Mouse (Mus musculus) bone marrow, adult 2 months (tissue): Measurements from ENCODE around the gene Kcnk1. TPM values are rescaled to one million over a fixed set of nuclear protein-coding genes. Genes with fewer than 3 reads are reported as not detected.

ENCODE experiments used
- H3K27ac ChIP-seq: fragments of 200-500 bp; 2 replicates; pipeline ENCODE4 v1.5.1; 2012; ENCODE audit warnings: low read depth, mild to moderate bottlenecking, control low read depth, inconsistent platforms, low read length; ENCODE audit not compliant: control insufficient read depth, poor library complexity, insufficient read depth
- H3K4me1 ChIP-seq: fragments of 200-500 bp; 2 replicates; pipeline ENCODE4 v1.6.1; 2011; ENCODE audit warnings: low read length; ENCODE audit not compliant: control insufficient read depth, insufficient read depth
- H3K4me3 ChIP-seq: fragments of 200-500 bp; replicated peaks from 2 replicates; pipeline ENCODE3; 2011; ENCODE audit warnings: mild to moderate bottlenecking, low read depth, low read length, control low read depth; ENCODE audit not compliant: control insufficient read depth
- CTCF ChIP-seq: fragments of 200-500 bp; IDR thresholded peaks from 2 replicates; pipeline ENCODE4 v1.5.1; 2011; ENCODE audit warnings: low read length, control low read depth; ENCODE audit not compliant: control insufficient read depth, insufficient read depth
- POLR2A ChIP-seq: fragments of 200-500 bp; IDR thresholded peaks from 2 replicates; pipeline ENCODE4 v1.6.1; 2011; ENCODE audit warnings: low read depth, mild to moderate bottlenecking, control low read depth, low read length, borderline replicate concordance; ENCODE audit not compliant: control insufficient read depth
- WGBS: fragments of 180-500 bp; shearing (Covaris S2); methylation state at CpG from one replicate; pipeline ENCODE4 v1.1.7; 2018; 5-methylcytosine and 5-hydroxymethylcytosine counted together
- polyA plus RNA-seq: library from polyadenylated mRNA; stranded (reverse); fragments of >200 nt; gene quantifications from 2 replicates; pipeline ENCODE4 v1.2.4, GENCODE M21; 2011; ENCODE audit warnings: low replicate concordance; ENCODE audit not compliant: missing spikeins, insufficient read depth, insufficient read length

The Kcnk1 gene
- polyA plus RNA-seq, 1 experiment: not detected

- no peak overlapping the region for H3K27ac ChIP-seq
- TF ChIP-seq CTCF: no peak
- no peak overlapping the region for H3K4me3 ChIP-seq
- WGBS: 51% methylated on average over 4 of the region's 4 CpGs
- no peaks in the 10 kb centered on the region; the same call in 1 of the 2 replicates for H3K4me1 ChIP-seq
Observed at GRCm38 (mm10) chr8:125959363-125959771, 35.6 kb upstream of the Kcnk1 start.

DNA sequence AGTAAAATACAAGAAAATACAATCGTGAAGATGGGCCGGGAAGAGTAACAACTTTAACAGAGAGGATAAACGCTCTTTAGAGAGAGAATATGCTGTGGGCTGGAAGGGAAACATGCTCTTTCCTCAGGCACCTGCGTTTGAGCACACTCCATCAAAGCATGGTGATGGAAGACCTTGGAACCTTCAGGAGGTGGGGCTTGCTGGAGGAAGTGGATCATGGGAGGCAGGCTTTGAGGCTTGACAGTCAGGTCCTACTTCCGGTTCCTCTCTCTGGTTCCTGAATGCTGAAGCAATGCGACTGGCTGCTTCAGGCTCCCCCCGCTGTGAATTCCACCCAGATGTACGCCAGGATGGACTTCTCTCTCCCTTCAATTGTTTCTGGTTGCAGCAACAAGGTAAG, 34.9 kb upstream of the Kcnk1 start:
- Histone ChIP-seq H3K4me3 (no peak overlapping the region), H3K27ac (no peak overlapping the region), H3K4me1 (no peaks in the 10 kb centered on the region; the same call in 1 of the 2 replicates)
- WGBS: 73% methylated on average over 8 of the region's 8 CpGs
- TF ChIP-seq POLR2A (no peak), CTCF (no peak)

GRCm38 (mm10) chr8:125961790-125962189, 33.2 kb upstream of the Kcnk1 start:
- no peak overlapping the region for H3K4me3 ChIP-seq
- 79% methylated on average over 6 of the region's 6 CpGs for WGBS
- TF ChIP-seq POLR2A: no peak
- no peak for TF ChIP-seq CTCF

GRCm38 (mm10) chr8:125963807-125964211, 31.2 kb upstream of the Kcnk1 start:
- TF ChIP-seq CTCF (no peak), POLR2A (no peak)
- H3K4me3 ChIP-seq: no peak overlapping the region
- 22% methylated on average over 11 of the region's 11 CpGs for WGBS
- no peaks in the 10 kb centered on the region for H3K4me1 ChIP-seq
- no peak overlapping the region for H3K27ac ChIP-seq

More at GRCm38 (mm10) chr8:125961790-125962189, 33.2 kb upstream of the Kcnk1 start:
- no peak overlapping the region for H3K27ac ChIP-seq
- no peaks in the 10 kb centered on the region; the same call in 1 of the 2 replicates for H3K4me1 ChIP-seq

- no peak overlapping the region for H3K27ac ChIP-seq
- 76% methylated on average over 3 of the region's 3 CpGs for WGBS
- H3K4me1 ChIP-seq: no peaks in the 10 kb centered on the region
- TF ChIP-seq POLR2A (no peak), CTCF (no peak)
- no peak overlapping the region for H3K4me3 ChIP-seq
Observed at GRCm38 (mm10) chr8:125971336-125971735, 23.6 kb upstream of the Kcnk1 start.

DNA sequence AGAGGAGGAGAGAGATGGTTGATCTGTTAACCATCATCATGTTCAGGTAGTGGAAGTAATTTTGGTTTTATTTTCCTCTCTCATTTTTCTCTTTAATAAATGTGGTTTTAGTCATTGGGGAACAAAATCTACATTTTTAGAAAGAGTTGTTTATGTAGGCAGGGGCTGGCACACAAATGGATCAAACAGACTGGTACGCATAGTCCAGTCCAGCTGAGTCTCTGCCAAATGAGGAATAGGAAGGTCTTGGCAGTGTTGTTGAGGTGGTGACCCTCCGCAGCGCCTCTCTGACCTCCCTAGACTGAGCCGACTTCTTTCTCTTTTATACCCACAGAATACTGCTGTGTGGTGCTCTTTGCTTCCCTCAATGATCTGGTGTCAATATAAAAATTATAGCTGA, 19.0 kb upstream of the Kcnk1 start:
- WGBS: 82% methylated on average over 4 of the region's 4 CpGs
- Histone ChIP-seq H3K27ac (no peak overlapping the region), H3K4me1 (no peaks in the 10 kb centered on the region), H3K4me3 (no peak overlapping the region)
- TF ChIP-seq CTCF: no peak
- TF ChIP-seq POLR2A: no peak

GRCm38 (mm10) chr8:125980826-125981225, 14.1 kb upstream of the Kcnk1 start:
- Histone ChIP-seq H3K4me1 (no peaks in the 10 kb centered on the region), H3K27ac (no peak overlapping the region), H3K4me3 (no peak overlapping the region)
- no peak for TF ChIP-seq CTCF
- no peak for TF ChIP-seq POLR2A
- WGBS: 13% methylated on average over 6 of the region's 6 CpGs

- H3K27ac ChIP-seq: no peak overlapping the region
- H3K4me1 ChIP-seq: no peaks in the 10 kb centered on the region
- WGBS: 34% methylated on average over 3 of the region's 3 CpGs
- H3K4me3 ChIP-seq: no peak overlapping the region
- TF ChIP-seq CTCF: no peak
- TF ChIP-seq POLR2A: no peak
Observed at GRCm38 (mm10) chr8:125983515-125983914, 11.5 kb upstream of the Kcnk1 start.

DNA sequence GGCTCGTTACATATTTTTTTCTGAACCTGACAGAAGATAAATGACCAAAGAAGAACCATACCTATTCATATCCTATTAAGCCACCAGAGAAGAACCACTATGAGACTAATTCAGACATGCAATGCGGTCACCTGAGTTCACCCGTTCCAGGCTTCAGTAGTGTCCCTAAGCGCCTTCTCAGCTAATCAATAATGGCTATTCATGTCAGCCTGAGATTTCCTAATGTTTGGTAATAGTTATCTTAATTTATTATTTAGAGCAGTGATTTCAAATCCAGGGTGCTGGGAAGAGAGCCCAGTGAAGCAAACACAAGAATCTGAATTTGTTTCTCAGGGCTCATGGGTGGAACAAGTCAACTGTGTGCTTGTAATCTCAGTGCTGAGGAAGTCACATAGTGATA, 10.8 kb upstream of the Kcnk1 start:
- WGBS: 82% methylated on average over 4 of the region's 4 CpGs
- no peak for TF ChIP-seq POLR2A
- no peak for TF ChIP-seq CTCF

DNA sequence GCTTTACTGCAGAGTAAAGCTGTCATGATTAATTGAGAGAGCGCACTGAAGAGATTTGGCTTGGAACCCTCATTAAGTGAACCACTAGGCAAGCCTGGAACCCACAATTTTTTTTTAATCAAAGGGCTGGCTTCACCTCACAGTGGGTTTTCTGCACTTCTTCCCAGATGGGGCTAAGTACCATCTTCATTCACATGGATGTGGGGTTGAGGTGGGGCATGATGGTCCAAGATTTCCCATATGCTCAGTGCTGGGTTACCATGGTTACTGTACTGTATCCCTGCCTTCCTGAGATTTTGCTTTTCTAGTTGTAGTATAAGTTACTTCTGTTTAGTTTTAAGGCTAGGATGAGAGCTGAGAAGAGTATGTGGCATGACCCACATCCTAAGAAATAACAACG, 9.6 kb upstream of the Kcnk1 start:
- no peak for TF ChIP-seq POLR2A
- no peak for TF ChIP-seq CTCF
- 86% methylated on average over 2 of the region's 2 CpGs for WGBS
- no peak overlapping the region for H3K27ac ChIP-seq
- no peaks in the 10 kb centered on the region for H3K4me1 ChIP-seq
- no peak overlapping the region for H3K4me3 ChIP-seq

More for the DNA sequence above, 10.8 kb upstream of the Kcnk1 start:
- Histone ChIP-seq H3K4me3 (no peak overlapping the region), H3K4me1 (no peaks in the 10 kb centered on the region), H3K27ac (no peak overlapping the region)
